Mouse (Mus musculus) ES-E14 (cell line): ENCODE measurements around the gene Sel1l3. TPM values are rescaled to one million over a fixed set of nuclear protein-coding genes. Genes with fewer than 3 reads are reported as not detected.

Source experiments
- DNase-seq: peaks from one replicate; pipeline ENCODE4 v3.0.0-alpha.2; 2013; ENCODE audit warnings: low read depth, low spot score
- H3K27ac ChIP-seq: 2 replicates; pipeline ENCODE4 v1.5.1; 2012; ENCODE audit warnings: low read depth, mild to moderate bottlenecking, low read length, moderate library complexity, mixed read lengths; ENCODE audit not compliant: poor library complexity, insufficient read depth, severe bottlenecking
- H3K36me3 ChIP-seq: 2 replicates; pipeline ENCODE4 v1.6.1; 2012; ENCODE audit warnings: mild to moderate bottlenecking, low read length, moderate library complexity, mixed read lengths; ENCODE audit not compliant: control insufficient read depth, poor library complexity, insufficient read depth, severe bottlenecking
- H3K4me1 ChIP-seq, 2 experiments: fragments of 150-350 bp in 1 of 2; sonication (generic) in 1 of 2; 2 replicates each; pipeline ENCODE4 v1.6.1; 2012; ENCODE audit warnings: low read length in 2 of 2, mild to moderate bottlenecking in 1 of 2, mixed read lengths in 1 of 2; ENCODE audit not compliant: control insufficient read depth in 2 of 2, insufficient read depth in 2 of 2, poor library complexity in 1 of 2
- H3K4me3 ChIP-seq, 2 experiments: fragments of 150-350 bp in 1 of 2; sonication (generic) in 1 of 2; 2 replicates each; pipeline ENCODE4 v1.5.1; 2012; ENCODE audit warnings: low read length in 2 of 2, low read depth in 1 of 2, mild to moderate bottlenecking in 1 of 2, mixed read lengths in 1 of 2; ENCODE audit not compliant: insufficient read depth in 1 of 2, poor library complexity in 1 of 2, severe bottlenecking in 1 of 2
- H3K9ac ChIP-seq: 2 replicates; pipeline ENCODE4 v1.6.1; 2012; ENCODE audit warnings: low read depth, mild to moderate bottlenecking, low read length, mixed read lengths; ENCODE audit not compliant: poor library complexity, insufficient read depth, severe bottlenecking
- H3K9me3 ChIP-seq: fragments of 150-350 bp; sonication (generic); 2 replicates; pipeline ENCODE4 v1.6.1; 2012; ENCODE audit warnings: low read depth, mild to moderate bottlenecking, low read length; ENCODE audit not compliant: control insufficient read depth, insufficient read depth
- CHD2 ChIP-seq: IDR thresholded peaks from 2 replicates; pipeline ENCODE4 v1.6.1; 2014; ENCODE audit warnings: mild to moderate bottlenecking, low read depth, low read length, inconsistent platforms
- HCFC1 ChIP-seq: IDR thresholded peaks from 2 replicates; pipeline ENCODE4 v1.6.1; 2012; ENCODE audit warnings: low read length, inconsistent platforms, borderline replicate concordance; ENCODE audit not compliant: insufficient read depth
- MAFK ChIP-seq: IDR thresholded peaks from 2 replicates; pipeline ENCODE4 v1.6.1; 2014; ENCODE audit warnings: mild to moderate bottlenecking, low read depth, low read length, inconsistent platforms; ENCODE audit not compliant: insufficient read depth
- ZC3H11A ChIP-seq: IDR thresholded peaks from 2 replicates; pipeline ENCODE4 v1.6.1; 2012; ENCODE audit warnings: low read depth, mild to moderate bottlenecking, inconsistent platforms, low read length, borderline replicate concordance
- ZNF384 ChIP-seq: IDR thresholded peaks from 2 replicates; pipeline ENCODE4 v1.6.1; 2012; ENCODE audit warnings: low read depth, low read length, inconsistent platforms
- in situ Hi-C, 2 experiments: fragments of 600-800 bp; cut with MboI; formaldehyde crosslinking; loops; one replicate each; pipeline ENCODE4 v1.15.1; 2025; ENCODE audit warnings: low sequenced_read_pairs in 2 of 2, inconsistent platforms in 1 of 2; ENCODE audit not compliant: unreplicated experiment in 2 of 2
- total RNA-seq: library from RNA; depleted of rRNA; stranded (reverse); fragments of 300-350 nt; gene quantifications from 2 replicates; pipeline ENCODE4 v1.2.3, GENCODE M21; 2012

Sel1l3 gene
- total RNA-seq, 1 experiment, result 1.3 TPM

- Histone ChIP-seq H3K4me3 (no peak overlapping the region), H3K27ac (no peak overlapping the region), H3K36me3 (no peaks in the 10 kb centered on the region), H3K4me1 (peaks cover 0 to 2% of the 10 kb centered on the region in 2 experiments; a peak in 1 of 4 replicates), H3K9me3 (no peaks in the 10 kb centered on the region), H3K9ac (no peak overlapping the region)
- in situ Hi-C loops, result no loop called here
- TF ChIP-seq ZC3H11A, result no peak
- no peak for TF ChIP-seq MAFK
- no peak for DNase-seq
Observed at GRCm38 (mm10) chr5:53242865-53243499, 29.3 kb upstream of the Sel1l3 start.

- H3K4me3 ChIP-seq, result no peak overlapping the region
- no peak for DNase-seq
- H3K9ac ChIP-seq, result no peak overlapping the region
- no peaks in the 10 kb centered on the region for H3K36me3 ChIP-seq
- no peak overlapping the region for H3K27ac ChIP-seq
- peaks cover 0 to 2% of the 10 kb centered on the region in 2 experiments; a peak in 1 of 4 replicates for H3K4me1 ChIP-seq
- H3K9me3 ChIP-seq, result no peaks in the 10 kb centered on the region
- no peak for TF ChIP-seq CHD2
- TF ChIP-seq ZC3H11A, result no peak
- no peak for TF ChIP-seq HCFC1
- no peak for TF ChIP-seq ZNF384
- no peak for TF ChIP-seq MAFK
- in situ Hi-C loops, result no loop called here
Observed at GRCm38 (mm10) chr5:53241963-53242362, 28.2 kb upstream of the Sel1l3 start.

GRCm38 (mm10) chr5:53241109-53241508 is 27.4 kb upstream of the Sel1l3 start:
- Histone ChIP-seq H3K4me3 (no peak overlapping the region), H3K27ac (no peak overlapping the region), H3K9me3 (no peaks in the 10 kb centered on the region), H3K36me3 (no peaks in the 10 kb centered on the region), H3K9ac (no peak overlapping the region), H3K4me1 (peaks cover 0 to 2% of the 10 kb centered on the region in 2 experiments; a peak in 1 of 4 replicates)
- in situ Hi-C loops, result no loop called here
- DNase-seq, result no peak
- TF ChIP-seq MAFK (no peak), ZNF384 (no peak), HCFC1 (no peak), ZC3H11A (no peak), CHD2 (no peak)

- Histone ChIP-seq H3K4me3 (no peak overlapping the region), H3K9me3 (no peaks in the 10 kb centered on the region), H3K27ac (no peak overlapping the region), H3K36me3 (no peaks in the 10 kb centered on the region), H3K4me1 (peaks cover 0 to 2% of the 10 kb centered on the region in 2 experiments; a peak in 1 of 4 replicates), H3K9ac (no peak overlapping the region)
- no peak for DNase-seq
- in situ Hi-C loops, result no loop called here
- TF ChIP-seq MAFK (no peak), ZNF384 (no peak), CHD2 (no peak), HCFC1 (no peak), ZC3H11A (no peak)
Observed at GRCm38 (mm10) chr5:53239831-53240440, 26.2 kb upstream of the Sel1l3 start.
